Mouse (Mus musculus): ENCODE measurements at regions not wholly inside any gene's neighbourhood (a gene's known extent, or its start where the extent isn't known, plus 50 kb on each side); places are given as distances from the start of the nearest gene placed in this dataset.

- TF ChIP-seq ZC3H11A (IDR thresholded peaks at IDR 0.05; ENCODE audit: low read depth, low read length) = no peak
- TF ChIP-seq EP300 (IDR thresholded peaks at IDR 0.05; ENCODE audit: low read length) = peak; percentile 62
Measured at GRCm38 (mm10) chr11:112987782-112988181, 205.8 kb downstream of the Sox9 start.
